Mouse (Mus musculus) heart, embryonic 14.5 days (tissue): ENCODE measurements around the gene Cabp7. TPM values are rescaled to one million over a fixed set of nuclear protein-coding genes. Genes with fewer than 3 reads are reported as not detected.

ENCODE experiments used
- ATAC-seq: fragments of 200-750 bp; cut with Nextera tagmentation; 2 replicates; pipeline ENCODE4 v1.8.0; 2017; ENCODE audit warnings: low read depth, moderate TSS enrichment; ENCODE audit not compliant: insufficient number of reproducible peaks, insufficient read depth, low FRiP score
- H3K27ac ChIP-seq, 2 experiments: fragments of 200-500 bp in 1 of 2; fragments of 300-500 bp in 1 of 2; sonication (generic) in 1 of 2; replicated peaks in 1 of 2; 2 replicates each; pipeline ENCODE4 v1.5.1; 2012 to 2014; ENCODE audit warnings: low read depth in 2 of 2, low read length in 2 of 2, control low read depth in 1 of 2, mild to moderate bottlenecking in 1 of 2, mixed read lengths in 1 of 2; ENCODE audit not compliant: control insufficient read depth in 1 of 2, insufficient read depth in 1 of 2
- H3K27me3 ChIP-seq: fragments of 300-500 bp; sonication (generic); 2 replicates; pipeline ENCODE4 v1.6.1; 2014; ENCODE audit warnings: mild to moderate bottlenecking, low read length, control low read depth; ENCODE audit not compliant: control insufficient read depth, insufficient read depth
- H3K36me3 ChIP-seq: fragments of 300-500 bp; sonication (generic); 2 replicates; pipeline ENCODE4 v1.6.1; 2014; ENCODE audit warnings: mild to moderate bottlenecking, control low read depth, low read length, mixed read lengths; ENCODE audit not compliant: control insufficient read depth, insufficient read depth
- H3K4me1 ChIP-seq, 2 experiments: fragments of 200-500 bp in 1 of 2; fragments of 300-500 bp in 1 of 2; sonication (generic) in 1 of 2; 2 replicates each; pipeline ENCODE4 v1.6.1; 2012 to 2014; ENCODE audit warnings: low read length in 2 of 2, control low read depth in 1 of 2, mixed read lengths in 1 of 2; ENCODE audit not compliant: control insufficient read depth in 2 of 2, insufficient read depth in 2 of 2
- H3K4me2 ChIP-seq: fragments of 300-500 bp; sonication (generic); 2 replicates; pipeline ENCODE4 v1.6.1; 2014; ENCODE audit warnings: mild to moderate bottlenecking, low read length
- H3K4me3 ChIP-seq, 2 experiments: fragments of 200-500 bp in 1 of 2; fragments of 300-500 bp in 1 of 2; sonication (generic) in 1 of 2; 2 replicates each; pipeline ENCODE4 v1.5.1; 2012 to 2014; ENCODE audit warnings: low read length in 2 of 2, mild to moderate bottlenecking in 2 of 2, control low read depth in 1 of 2, low read depth in 1 of 2, moderate library complexity in 1 of 2; ENCODE audit not compliant: control insufficient read depth in 1 of 2, insufficient read depth in 1 of 2
- H3K9ac ChIP-seq: fragments of 300-500 bp; sonication (generic); 2 replicates; pipeline ENCODE4 v1.6.1; 2014; ENCODE audit warnings: mild to moderate bottlenecking, low read length
- H3K9me3 ChIP-seq: fragments of 300-500 bp; sonication (generic); 2 replicates; pipeline ENCODE4 v1.6.1; 2016; ENCODE audit warnings: low read length, control low read depth; ENCODE audit not compliant: control insufficient read depth
- WGBS: fragments of 180-500 bp; shearing (Covaris S2); extraction: QIAGEN DNeasy Blood & Tissue Kit; methylation state at CpG from one replicate; pipeline ENCODE4 v1.1.7; 2014; 5-methylcytosine and 5-hydroxymethylcytosine counted together
- polyA plus RNA-seq: library from polyadenylated mRNA; unstranded; fragments of >200 nt; fragmentation: Nextera tagmentation; extraction: Ambion mirVana; gene quantifications from 2 replicates; pipeline ENCODE4 v1.2.1, GENCODE M21; 2014

Cabp7 gene
- polyA plus RNA-seq, 1 experiment from 2014 or later: 0.11 TPM

- Histone ChIP-seq H3K9ac (no peak overlapping the region), H3K27me3 (peaks cover 25% of the 10 kb centered on the region), H3K4me1 (peaks cover 9 to 11% of the 10 kb centered on the region in 2 experiments; a peak in 3 of 4 replicates), H3K36me3 (no peaks in the 10 kb centered on the region), H3K9me3 (no peaks in the 10 kb centered on the region), H3K4me2 (no peak overlapping the region), H3K27ac (no peak overlapping the region; a peak in 1 of 4 replicates), H3K4me3 (no peak overlapping the region)
- no peak; the same call in 1 of the 2 replicates for ATAC-seq
- 3% methylated on average over 4 of the region's 4 CpGs for WGBS
These were observed 13.9 kb upstream of the Cabp7 start for GRCm38 (mm10) chr11:4760438-4760837.

- H3K27ac ChIP-seq: no peak overlapping the region
- peaks cover 7% of the 10 kb centered on the region; the same call in 1 of the 2 replicates for H3K9me3 ChIP-seq
- no peak overlapping the region for H3K4me3 ChIP-seq
- WGBS: 31% methylated on average over 4 of the region's 4 CpGs
- H3K36me3 ChIP-seq: no peaks in the 10 kb centered on the region
- no peak for ATAC-seq
- no peak overlapping the region for H3K4me2 ChIP-seq
- peaks cover 9 to 11% of the 10 kb centered on the region in 2 experiments; a peak in 3 of 4 replicates for H3K4me1 ChIP-seq
- H3K9ac ChIP-seq: no peak overlapping the region
- peaks cover 14% of the 10 kb centered on the region for H3K27me3 ChIP-seq
These were observed 11.2 kb upstream of the Cabp7 start for GRCm38 (mm10) chr11:4757789-4758158.

- no peak overlapping the region for H3K4me3 ChIP-seq
- H3K27ac ChIP-seq: no peak overlapping the region
- H3K9ac ChIP-seq: no peak overlapping the region
- peaks cover 9 to 11% of the 10 kb centered on the region in 2 experiments; a peak in 3 of 4 replicates for H3K4me1 ChIP-seq
- H3K36me3 ChIP-seq: no peaks in the 10 kb centered on the region
- peaks cover 7% of the 10 kb centered on the region; the same call in 1 of the 2 replicates for H3K9me3 ChIP-seq
- WGBS: 59% methylated on average over 11 of the region's 11 CpGs
- ATAC-seq: no peak
- H3K4me2 ChIP-seq: no peak overlapping the region
- peaks cover 14% of the 10 kb centered on the region for H3K27me3 ChIP-seq
These were observed 10.6 kb upstream of the Cabp7 start for GRCm38 (mm10) chr11:4756984-4757788.

- H3K4me2 ChIP-seq: no peak overlapping the region
- no peaks in the 10 kb centered on the region for H3K36me3 ChIP-seq
- H3K9me3 ChIP-seq: peaks cover 7% of the 10 kb centered on the region; the same call in 1 of the 2 replicates
- ATAC-seq: no peak
- H3K27ac ChIP-seq: no peak overlapping the region
- WGBS: 72% methylated on average over 9 of the region's 9 CpGs
- peaks cover 9 to 11% of the 10 kb centered on the region in 2 experiments; a peak in 3 of 4 replicates for H3K4me1 ChIP-seq
- H3K4me3 ChIP-seq: no peak overlapping the region
- peaks cover 13% of the 10 kb centered on the region for H3K27me3 ChIP-seq
- no peak overlapping the region for H3K9ac ChIP-seq
These were observed 9.9 kb upstream of the Cabp7 start for GRCm38 (mm10) chr11:4756460-4756859.

- Histone ChIP-seq H3K9me3 (peaks cover 7% of the 10 kb centered on the region; the same call in 1 of the 2 replicates), H3K27me3 (peaks cover 24% of the 10 kb centered on the region), H3K4me3 (no peak overlapping the region), H3K27ac (no peak overlapping the region), H3K9ac (no peak overlapping the region), H3K36me3 (no peaks in the 10 kb centered on the region), H3K4me2 (no peak overlapping the region), H3K4me1 (no peaks in the 10 kb centered on the region)
- no peak for ATAC-seq
- 76% methylated on average over 11 of the region's 11 CpGs for WGBS
These were observed 8.3 kb upstream of the Cabp7 start for GRCm38 (mm10) chr11:4754867-4755266.

- Histone ChIP-seq H3K27me3 (peaks cover 32% of the 10 kb centered on the region), H3K4me3 (no peak overlapping the region), H3K27ac (no peak overlapping the region), H3K9me3 (peaks cover 7% of the 10 kb centered on the region; the same call in 1 of the 2 replicates), H3K4me1 (no peaks in the 10 kb centered on the region), H3K9ac (no peak overlapping the region), H3K36me3 (no peaks in the 10 kb centered on the region), H3K4me2 (no peak overlapping the region)
- 81% methylated on average over 3 of the region's 3 CpGs for WGBS
- ATAC-seq: no peak
These were observed 7.5 kb upstream of the Cabp7 start for GRCm38 (mm10) chr11:4754036-4754435.

- no peak overlapping the region for H3K4me2 ChIP-seq
- no peak overlapping the region for H3K9ac ChIP-seq
- H3K4me3 ChIP-seq: no peak overlapping the region
- H3K27ac ChIP-seq: no peak overlapping the region
- peaks cover 7% of the 10 kb centered on the region; the same call in 1 of the 2 replicates for H3K9me3 ChIP-seq
- 49% methylated on average over 10 of the region's 10 CpGs for WGBS
- no peaks in the 10 kb centered on the region for H3K36me3 ChIP-seq
- no peaks in the 10 kb centered on the region for H3K4me1 ChIP-seq
- H3K27me3 ChIP-seq: peaks cover 44% of the 10 kb centered on the region
- ATAC-seq: no peak
These were observed 6.3 kb upstream of the Cabp7 start for GRCm38 (mm10) chr11:4752836-4753235.
